Mouse (Mus musculus) thymus, adult 2 months (tissue): ENCODE data around the gene Cntnap2. TPM values are rescaled to one million over a fixed set of nuclear protein-coding genes. Genes with fewer than 3 reads are reported as not detected.

ENCODE experiments used
- DNase-seq: peaks from one replicate; pipeline ENCODE4 v3.0.0; 2021
- H3K27ac ChIP-seq: fragments of 200-500 bp; 2 replicates; pipeline ENCODE4 v1.5.1; 2012; ENCODE audit warnings: low read length, control low read depth; ENCODE audit not compliant: control insufficient read depth, insufficient read depth
- H3K27me3 ChIP-seq: fragments of 200-500 bp; 2 replicates; pipeline ENCODE4 v1.6.1; 2012; ENCODE audit warnings: mild to moderate bottlenecking, low read length, moderate library complexity, mixed read lengths; ENCODE audit not compliant: control insufficient read depth, insufficient read depth
- H3K36me3 ChIP-seq: fragments of 200-500 bp; 2 replicates; pipeline ENCODE4 v1.6.1; 2012; ENCODE audit warnings: mild to moderate bottlenecking, low read length, moderate library complexity; ENCODE audit not compliant: control insufficient read depth, insufficient read depth
- H3K4me1 ChIP-seq: fragments of 200-500 bp; replicated peaks from 2 replicates; pipeline ENCODE4 v1.6.1; 2012; ENCODE audit warnings: low read length; ENCODE audit not compliant: control insufficient read depth, insufficient read depth
- H3K4me3 ChIP-seq: fragments of 200-500 bp; 2 replicates; pipeline ENCODE4 v1.5.1; 2012; ENCODE audit warnings: mild to moderate bottlenecking, low read length, control low read depth, moderate library complexity; ENCODE audit not compliant: control insufficient read depth, insufficient read depth
- CTCF ChIP-seq: fragments of 200-500 bp; IDR thresholded peaks from 2 replicates; pipeline ENCODE4 v1.5.1; 2012; ENCODE audit warnings: mild to moderate bottlenecking, control low read depth, low read length, moderate library complexity, borderline replicate concordance; ENCODE audit not compliant: control insufficient read depth, poor library complexity, insufficient read depth; ENCODE audit errors: extremely low read depth
- POLR2A ChIP-seq: fragments of 200-500 bp; IDR thresholded peaks from 2 replicates; pipeline ENCODE4 v1.6.1; 2012; ENCODE audit warnings: mild to moderate bottlenecking, low read length, control low read depth, moderate library complexity; ENCODE audit not compliant: control insufficient read depth, poor library complexity, insufficient read depth; ENCODE audit errors: extremely low read depth
- WGBS: fragments of 180-500 bp; shearing (Covaris S2); methylation state at CpG from one replicate; pipeline ENCODE4 v1.1.7; 2018; 5-methylcytosine and 5-hydroxymethylcytosine counted together
- polyA plus RNA-seq: library from polyadenylated mRNA; depleted of rRNA; stranded (reverse); fragments of >200 nt; gene quantifications from 2 replicates; pipeline ENCODE4 v1.2.3, GENCODE M21; 2012

The Cntnap2 gene
- polyA plus RNA-seq, 1 experiment = 1.0 TPM

DNA sequence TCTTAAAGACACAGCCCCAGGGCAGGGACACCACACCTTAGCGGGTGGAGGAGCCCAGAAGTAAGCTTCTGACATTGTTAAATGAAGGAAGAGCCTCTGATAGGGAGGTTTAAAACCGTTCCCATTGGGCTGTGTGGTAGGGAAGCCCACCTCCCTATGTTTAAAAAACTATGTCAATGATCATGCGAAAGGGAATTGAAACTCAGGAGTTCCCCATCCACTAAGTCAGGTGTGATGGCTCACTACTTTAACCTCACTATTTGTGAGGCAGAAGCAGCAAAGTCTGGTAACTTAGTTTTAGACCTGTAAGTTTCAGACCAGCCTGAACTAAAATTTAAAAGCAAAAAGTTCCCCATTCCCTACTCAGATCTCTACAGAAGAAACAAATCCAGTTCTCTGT is 2210.3 kb downstream of the Cntnap2 start:
- Histone ChIP-seq H3K27me3 (no peaks in the 10 kb centered on the region), H3K4me3 (no peak overlapping the region), H3K36me3 (no peaks in the 10 kb centered on the region), H3K27ac (no peak overlapping the region), H3K4me1 (no peaks in the 10 kb centered on the region)
- TF ChIP-seq CTCF (no peak), POLR2A (no peak)
- 89% methylated on average over 3 of the region's 3 CpGs for WGBS
- DNase-seq = no peak

DNA sequence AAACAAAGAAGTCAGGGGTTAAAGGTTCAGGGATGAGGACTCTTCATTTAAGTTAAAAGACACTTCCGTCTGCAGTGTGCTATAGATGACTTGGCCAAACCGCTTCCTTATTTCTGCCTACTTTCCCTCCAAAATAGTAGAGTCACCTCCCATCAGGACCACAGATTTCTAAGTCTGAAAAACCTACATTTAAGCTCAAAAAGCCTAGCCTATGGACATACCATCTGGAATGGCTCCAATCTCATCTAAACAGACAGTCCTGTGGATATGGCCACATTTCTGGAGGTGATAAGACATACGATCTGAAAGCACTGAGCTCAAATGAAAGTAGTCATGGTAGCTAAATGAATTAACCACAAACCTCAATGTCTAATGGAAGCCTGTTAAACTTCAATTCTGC is 2212.4 kb downstream of the Cntnap2 start:
- WGBS = 38% methylated on average over 3 of the region's 3 CpGs
- Histone ChIP-seq H3K4me1 (no peaks in the 10 kb centered on the region), H3K27ac (no peak overlapping the region), H3K4me3 (no peak overlapping the region), H3K27me3 (no peaks in the 10 kb centered on the region), H3K36me3 (no peaks in the 10 kb centered on the region)
- TF ChIP-seq POLR2A = no peak
- TF ChIP-seq CTCF = no peak
- no peak for DNase-seq

DNA sequence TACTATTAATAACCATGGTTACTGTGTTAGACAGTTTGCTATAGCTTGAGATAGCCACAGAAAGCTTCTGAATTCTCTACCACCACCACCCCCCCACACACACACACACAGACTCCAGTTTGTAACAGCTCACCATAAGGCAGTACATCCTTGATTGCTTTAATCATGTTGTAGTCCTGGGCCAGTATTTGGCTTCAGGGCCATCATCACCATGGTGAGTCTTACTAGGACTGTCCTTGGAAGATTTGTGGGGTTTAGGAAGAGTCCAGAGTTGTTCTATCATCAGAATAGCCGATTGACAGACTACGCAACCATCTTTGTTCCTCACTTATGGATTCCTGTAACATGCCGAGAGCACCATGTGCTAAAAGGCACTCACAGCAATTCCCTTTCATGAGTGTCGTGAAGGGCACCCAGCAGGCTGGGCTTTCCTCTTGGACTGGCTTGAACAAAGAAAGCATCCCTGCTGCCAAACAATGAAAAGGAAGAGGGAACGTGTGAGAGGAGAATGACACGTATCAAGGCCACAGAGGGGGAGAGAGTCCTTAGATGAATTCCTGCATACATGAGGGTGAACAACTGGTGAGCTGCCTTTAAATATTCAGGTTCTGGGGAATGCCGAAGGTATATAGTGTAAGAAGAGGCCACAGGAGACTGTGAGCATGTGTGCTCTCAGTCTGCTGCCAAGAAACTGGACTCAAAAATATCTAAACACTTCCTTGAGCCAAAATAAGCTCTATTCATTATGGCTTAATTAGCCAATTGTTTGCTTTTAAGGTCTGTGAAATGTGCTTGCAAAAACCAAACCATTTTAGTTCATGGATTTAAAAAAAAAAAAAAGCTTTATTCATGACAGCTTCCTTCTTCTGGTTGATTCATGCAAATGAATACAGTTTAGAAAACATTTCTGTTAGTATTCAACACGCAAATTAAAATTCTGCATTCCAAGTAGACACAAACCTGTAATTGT is 2213.7 kb downstream of the Cntnap2 start:
- Histone ChIP-seq H3K27ac (no peak overlapping the region), H3K4me1 (no peaks in the 10 kb centered on the region), H3K36me3 (no peaks in the 10 kb centered on the region), H3K4me3 (no peak overlapping the region), H3K27me3 (no peaks in the 10 kb centered on the region)
- 93% methylated on average over 8 of the region's 8 CpGs for WGBS
- no peak for TF ChIP-seq CTCF
- no peak for TF ChIP-seq POLR2A
- DNase-seq = no peak

DNA sequence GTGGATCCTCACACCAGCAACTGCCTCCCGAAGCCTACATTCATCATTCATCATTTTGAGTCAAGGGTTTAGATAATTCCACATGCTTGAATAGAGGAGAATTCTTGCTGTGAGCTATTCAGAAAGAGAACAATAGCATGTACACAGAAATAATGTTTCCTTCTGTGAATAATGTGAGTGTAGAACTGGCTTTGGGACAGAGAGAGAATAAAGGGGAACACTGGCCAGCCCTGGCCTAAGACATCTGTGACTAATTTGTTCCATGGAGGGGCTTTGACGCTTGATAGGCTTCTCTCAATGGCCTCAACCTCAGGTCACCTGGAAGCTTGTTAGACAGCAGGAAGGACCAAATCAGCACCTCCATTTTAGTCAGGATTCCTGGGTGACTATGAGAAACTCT is 2215.9 kb downstream of the Cntnap2 start:
- no peaks in the 10 kb centered on the region for H3K36me3 ChIP-seq
- no peaks in the 10 kb centered on the region for H3K4me1 ChIP-seq
- no peak for DNase-seq
- TF ChIP-seq CTCF (no peak), POLR2A (no peak)
- 97% methylated on average over 2 of the region's 2 CpGs for WGBS
- H3K27ac ChIP-seq = no peak overlapping the region
- H3K4me3 ChIP-seq = no peak overlapping the region
- no peaks in the 10 kb centered on the region for H3K27me3 ChIP-seq

DNA sequence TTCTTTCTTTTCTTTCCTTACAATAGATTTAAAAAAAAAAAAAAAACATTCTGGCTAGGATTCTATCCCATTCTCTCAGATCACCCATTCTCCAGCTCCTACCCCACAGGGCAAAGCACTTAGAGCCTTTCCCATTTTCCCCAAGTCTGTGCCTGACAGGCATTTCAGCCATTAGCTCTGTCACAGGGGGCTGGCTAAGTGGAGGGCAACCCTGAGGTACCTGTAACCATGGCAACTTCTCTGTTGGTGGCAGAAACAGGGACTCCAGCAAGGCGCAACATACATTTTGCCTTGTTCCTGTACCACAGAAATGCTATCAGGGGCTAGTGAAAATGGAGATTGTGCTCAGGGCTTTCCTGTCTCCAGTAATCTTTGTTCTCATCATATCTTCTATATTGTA is 2220.0 kb downstream of the Cntnap2 start:
- no peak overlapping the region for H3K4me3 ChIP-seq
- 76% methylated on average over 1 of the region's 1 CpGs for WGBS
- H3K27ac ChIP-seq = no peak overlapping the region
- no peaks in the 10 kb centered on the region for H3K36me3 ChIP-seq
- DNase-seq = no peak
- no peak for TF ChIP-seq CTCF
- no peak for TF ChIP-seq POLR2A
- H3K4me1 ChIP-seq = no peaks in the 10 kb centered on the region
- no peaks in the 10 kb centered on the region for H3K27me3 ChIP-seq

DNA sequence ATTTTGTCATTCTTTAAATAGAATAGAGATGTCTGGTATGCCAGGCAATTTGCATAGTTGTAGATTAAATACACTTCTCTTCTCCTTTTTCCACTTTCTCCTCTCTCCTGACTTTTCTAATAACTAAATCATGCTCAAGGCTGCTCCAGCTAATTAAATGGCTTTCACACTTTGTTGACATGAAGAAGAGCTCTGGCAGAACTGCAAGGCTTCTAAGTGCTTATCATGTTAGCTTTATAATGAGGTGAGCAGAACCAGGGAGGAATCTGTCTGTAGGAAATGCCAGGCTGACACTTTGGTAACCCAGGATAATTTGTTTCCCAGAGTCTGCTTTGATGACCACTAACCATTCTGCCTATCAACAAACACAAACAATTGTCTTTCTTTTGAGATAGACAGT is 2222.4 kb downstream of the Cntnap2 start:
- Histone ChIP-seq H3K27ac (no peak overlapping the region), H3K4me1 (no peaks in the 10 kb centered on the region), H3K4me3 (no peak overlapping the region), H3K36me3 (no peaks in the 10 kb centered on the region), H3K27me3 (no peaks in the 10 kb centered on the region)
- DNase-seq = no peak
- TF ChIP-seq CTCF = no peak
- TF ChIP-seq POLR2A = no peak

DNA sequence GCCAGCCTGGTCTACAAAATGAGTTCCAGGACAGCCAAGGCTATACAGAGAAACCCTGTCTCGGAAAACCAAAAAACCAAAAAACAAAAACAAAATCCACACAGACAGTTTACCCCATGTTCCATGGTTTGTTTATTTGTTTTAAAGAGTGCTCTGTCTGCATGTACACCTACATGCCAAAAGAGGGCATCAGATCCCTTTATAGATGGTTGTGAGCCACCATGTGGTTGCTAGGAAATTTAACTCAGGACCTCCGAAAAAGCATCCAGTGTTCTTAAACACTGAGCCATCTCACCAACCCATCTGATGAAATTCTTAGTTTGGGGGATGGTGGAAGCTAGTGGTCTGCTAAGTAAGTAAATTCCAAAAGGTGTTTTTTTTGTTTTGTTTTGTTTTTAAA is 2225.6 kb downstream of the Cntnap2 start:
- no peak overlapping the region for H3K27ac ChIP-seq
- no peak for DNase-seq
- H3K4me1 ChIP-seq = no peaks in the 10 kb centered on the region
- no peak for TF ChIP-seq POLR2A
- TF ChIP-seq CTCF = no peak
- 60% methylated on average over 2 of the region's 2 CpGs for WGBS
- H3K27me3 ChIP-seq = no peaks in the 10 kb centered on the region
- H3K4me3 ChIP-seq = no peak overlapping the region
- no peaks in the 10 kb centered on the region for H3K36me3 ChIP-seq
